Mouse (Mus musculus) left cerebral cortex, adult 9 months (tissue): Measurements from ENCODE around the gene Dguok.

Experiments
- DNase-seq, 2 experiments: peaks; one replicate each; pipeline ENCODE4 v3.0.0; 2022; ENCODE audit warnings: low spot score in 2 of 2

The Dguok gene

GRCm38 (mm10) chr6:83499078-83499477, 7.7 kb downstream of the Dguok start:
- DNase-seq = peak in 1 of 2 experiments; percentile 58

GRCm38 (mm10) chr6:83496753-83497710, 9.7 kb downstream of the Dguok start:
- no peak for DNase-seq

- DNase-seq = no peak
Measured at GRCm38 (mm10) chr6:83496009-83496752, 10.6 kb downstream of the Dguok start.

- no peak for DNase-seq
Measured at GRCm38 (mm10) chr6:83490622-83491021, 16.1 kb downstream of the Dguok start.

- DNase-seq = no peak
Measured at GRCm38 (mm10) chr6:83488200-83488599, 18.6 kb downstream of the Dguok start.

GRCm38 (mm10) chr6:83487298-83487697, 19.5 kb downstream of the Dguok start:
- DNase-seq = no peak

GRCm38 (mm10) chr6:83485854-83486253, 20.9 kb downstream of the Dguok start:
- DNase-seq = no peak

GRCm38 (mm10) chr6:83483776-83484175, 23.0 kb downstream of the Dguok start:
- DNase-seq = no peak

GRCm38 (mm10) chr6:83482418-83483085, 24.2 kb downstream of the Dguok start:
- DNase-seq = no peak

- no peak for DNase-seq
Measured at GRCm38 (mm10) chr6:83480019-83480655, 26.6 kb downstream of the Dguok start.

DNA sequence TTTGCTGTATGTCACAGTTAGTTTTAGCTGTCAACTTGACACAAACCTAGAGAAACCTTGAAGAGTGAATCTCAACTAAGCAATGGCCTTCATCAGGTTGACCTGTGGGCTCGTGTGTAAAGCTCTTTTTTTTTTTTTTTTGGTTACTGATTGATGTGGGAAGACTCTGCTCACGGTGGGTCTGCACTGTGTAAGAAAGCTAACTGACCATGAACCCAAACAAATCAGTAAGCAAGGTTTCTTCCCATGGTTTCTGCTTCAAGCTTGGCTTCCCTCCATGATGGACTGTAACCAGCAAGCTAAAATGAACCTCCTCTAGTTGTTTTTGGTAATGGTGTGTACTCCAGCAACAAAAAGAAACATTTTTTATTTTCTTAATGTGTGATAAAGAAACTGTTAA, 27.6 kb downstream of the Dguok start:
- DNase-seq = no peak

- no peak for DNase-seq
Measured at GRCm38 (mm10) chr6:83478628-83479027, 28.1 kb downstream of the Dguok start.

DNA sequence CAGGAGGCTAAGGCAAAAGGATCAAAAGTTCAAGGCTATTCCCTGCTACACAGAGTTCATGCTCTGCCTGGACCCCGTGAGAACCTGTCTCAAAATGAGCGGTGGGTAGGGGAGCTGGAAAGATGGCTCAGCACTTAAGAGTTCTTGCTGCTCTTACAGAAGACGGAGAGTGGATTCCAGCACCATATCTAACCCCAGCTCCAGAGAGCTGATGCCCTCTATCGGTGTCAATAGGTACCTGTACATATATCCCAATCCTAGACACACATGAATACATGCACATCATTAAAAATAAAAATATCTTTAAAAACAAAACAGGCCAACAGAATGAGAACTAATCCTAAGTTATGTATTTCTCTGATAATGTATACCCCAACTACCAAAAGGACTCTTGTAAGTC, 28.6 kb downstream of the Dguok start:
- DNase-seq = no peak

DNA sequence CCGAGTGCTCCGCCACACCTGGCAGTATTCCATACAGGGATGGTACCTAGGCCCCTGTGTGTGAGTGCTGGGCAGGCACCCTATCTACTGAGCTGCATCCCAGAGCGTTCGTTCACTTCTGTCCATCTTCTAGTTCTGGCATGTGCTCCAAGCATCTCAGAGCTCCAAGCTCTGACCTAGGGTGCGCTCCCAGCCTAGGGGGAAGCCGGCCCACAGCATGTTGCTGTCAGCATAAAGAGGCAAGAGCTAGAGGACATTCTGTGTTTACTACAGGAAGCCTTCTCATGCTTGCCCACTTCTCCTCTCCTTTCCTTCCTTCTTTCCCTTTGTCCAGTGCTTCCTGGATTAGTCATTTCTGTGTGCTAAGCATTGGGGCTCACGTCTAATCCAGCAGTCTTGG, 31.3 kb downstream of the Dguok start:
- no peak for DNase-seq

DNA sequence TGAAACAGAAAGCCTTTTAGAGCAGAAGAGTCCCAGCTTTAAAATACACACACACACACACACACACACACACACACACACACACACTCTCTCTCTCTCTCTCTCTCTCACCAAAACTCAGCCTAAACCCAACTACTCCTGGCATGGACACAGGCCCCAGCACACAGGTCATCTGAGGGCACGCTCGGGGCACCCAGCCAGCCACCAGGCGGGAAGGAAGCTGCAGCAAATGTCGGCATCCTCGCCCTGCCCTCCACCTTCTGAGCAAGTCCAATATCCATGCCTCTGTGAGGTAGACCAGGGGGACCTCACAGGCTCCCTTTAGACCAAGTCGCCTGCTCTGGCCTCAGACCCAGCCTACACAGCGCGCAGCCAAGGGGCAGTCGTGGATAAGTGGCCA, 33.5 kb downstream of the Dguok start:
- DNase-seq = no peak

DNA sequence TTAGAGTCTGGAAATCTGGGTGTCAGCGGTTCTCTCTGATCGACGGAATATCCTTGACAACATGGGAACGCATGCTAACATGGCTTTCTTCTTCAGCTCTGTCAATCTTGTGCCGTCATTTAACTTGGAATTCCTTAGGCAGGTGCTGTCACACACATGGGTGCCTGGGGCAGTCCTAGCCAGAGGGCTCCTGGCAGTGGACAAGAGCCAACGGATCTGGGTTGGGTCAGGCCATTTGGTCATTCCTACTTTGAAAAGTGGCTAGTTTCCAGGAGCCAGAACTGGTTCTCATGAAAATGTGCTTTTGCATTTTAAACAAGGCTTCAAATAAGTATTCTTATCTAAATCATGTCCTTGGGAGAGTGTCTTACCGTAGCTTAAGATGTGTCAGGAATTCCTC, 35.0 kb downstream of the Dguok start:
- no peak for DNase-seq

GRCm38 (mm10) chr6:83464011-83464410, 42.8 kb downstream of the Dguok start:
- DNase-seq = no peak

GRCm38 (mm10) chr6:83459034-83459644, 47.6 kb downstream of the Dguok start, which contains the start of gene Tet3:
Gene Tet3 (minus strand): TSS chr6:83459084.
- no peak for DNase-seq

DNA sequence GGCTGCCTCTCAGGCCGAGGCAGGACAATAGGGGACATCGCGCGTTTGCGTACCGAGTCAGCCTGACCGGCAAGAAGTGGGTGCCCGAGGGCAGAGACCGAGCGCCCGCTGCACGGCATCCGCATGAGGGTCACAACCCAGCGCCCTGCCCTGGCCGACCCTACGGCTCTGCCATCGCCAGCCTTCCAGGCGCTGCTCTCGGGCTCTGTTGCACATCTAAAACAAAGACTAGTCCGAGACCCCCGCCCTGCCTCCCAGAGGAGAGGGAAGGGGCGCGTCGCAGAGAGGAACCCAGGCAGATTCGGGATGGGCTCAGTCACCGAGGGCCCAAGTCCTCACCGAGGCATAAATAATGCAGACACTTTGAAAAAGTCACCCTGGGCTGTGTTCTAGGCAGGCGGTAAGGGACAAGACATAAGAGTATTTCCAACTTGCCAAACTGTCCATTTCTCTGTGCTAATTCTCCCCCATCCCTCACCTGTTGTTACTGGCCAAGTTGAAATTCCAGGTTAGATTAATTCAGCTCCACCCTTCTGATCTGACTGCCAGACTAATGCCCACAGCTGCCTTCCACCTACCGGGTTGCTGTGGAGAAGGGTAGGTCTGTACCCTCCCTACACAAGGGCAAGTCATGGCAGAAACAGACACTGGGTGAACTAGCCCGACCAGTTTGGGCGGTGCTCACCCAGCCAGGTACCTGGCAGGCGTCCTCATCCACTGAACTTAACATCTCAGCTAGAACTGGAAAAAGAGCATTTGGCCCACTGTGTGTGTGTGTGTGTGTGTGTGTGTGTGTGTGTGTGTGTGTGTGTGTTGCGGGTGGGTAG, 49.6 kb downstream of the Dguok start:
- DNase-seq = no peak
